9 mouse cellular contexts compared by ENCODE assay signal in the genomic region with DNA sequence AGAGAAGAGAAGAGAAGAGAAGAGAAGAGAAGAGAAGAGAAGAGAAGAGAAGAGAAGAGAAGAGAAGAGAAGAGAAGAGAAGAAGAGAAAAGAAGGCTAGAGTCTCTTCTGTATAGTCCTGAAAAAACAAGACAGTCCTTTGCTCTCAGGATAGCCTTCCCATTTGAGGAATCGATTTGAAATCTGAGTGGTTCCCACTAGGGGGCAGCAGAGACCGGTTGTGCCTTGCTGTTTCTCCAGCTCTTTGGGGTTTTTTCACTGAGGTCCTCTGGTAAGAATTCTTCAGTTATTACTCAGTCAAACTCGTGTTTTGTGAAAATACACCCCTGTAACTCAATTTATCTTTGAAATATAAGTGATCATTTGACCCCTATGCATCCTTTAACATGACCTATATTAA. TPM values are rescaled to one million over a fixed set of nuclear protein-coding genes. Genes with fewer than 3 reads are reported as not detected.
DNase-seq lines count a peak whose midpoint lies in the region; ATAC-seq lines count a peak whose summit lies in the region.
"Had no signal": no experiment of that assay in that cellular context is flagged by ENCODE, and none has a peak within 500 bp of the region (broad histone marks: within the 10 kb centered on the region; RNA-seq: fewer than 3 reads in every experiment).

No protein-coding gene starts in this region.

- 0 out of 2 replicates have a peak, but pooled peaks have one; percentile 29 for ATAC-seq in lung, embryonic 16.5 days (ENCODE audit: low read depth)

- H3K9ac ChIP-seq in lung, embryonic 16.5 days (ENCODE audit: low read length): no peak overlapping the region
- H3K9ac ChIP-seq: heart, embryonic 15.5 days had no signal

- H3K4me2 ChIP-seq in lung, embryonic 16.5 days (ENCODE audit: low read depth, low read length): no peak overlapping the region
- H3K4me2 ChIP-seq: heart, embryonic 15.5 days had no signal

- no peak overlapping the region for H3K27ac ChIP-seq in lung, embryonic 16.5 days (ENCODE audit: low read length)
- H3K27ac ChIP-seq: heart, embryonic 15.5 days had no signal

- DNase-seq in CD4-positive helper T cell, adult 2 months (ENCODE audit: low read depth, low spot score): peak; percentile 48
- DNase-seq in adipocyte (ENCODE audit: low spot score): peak; percentile 87
- DNase-seq in cerebellum, postnatal 4 days (ENCODE audit: low spot score in 2 of 2): peak; percentile 91 to 92
- DNase-seq in gastrocnemius, postnatal 10 days: peak; percentile 91
- DNase-seq in kidney, postnatal 4 days: peak; percentile 92 to 93
- peak; percentile 77 for DNase-seq in ovary, postnatal 10 days (ENCODE audit: low spot score)
- DNase-seq in thymus, postnatal 0 days (ENCODE audit: low spot score): peak; percentile 66

- whole genome bisulfite sequencing in lung, embryonic 16.5 days: 3% methylated on average over 3 of the region's 3 CpGs

- no peak overlapping the region for H3K4me3 ChIP-seq in lung, embryonic 16.5 days (ENCODE audit: low read length)
- H3K4me3 ChIP-seq: heart, embryonic 15.5 days had no signal

- H3K9me3 ChIP-seq in lung, embryonic 16.5 days (ENCODE audit: control insufficient read depth, low read length): no peaks in the 10 kb centered on the region
- H3K9me3 ChIP-seq: heart, embryonic 15.5 days had no signal

- H3K27me3 ChIP-seq in lung, embryonic 16.5 days (ENCODE audit: control insufficient read depth, insufficient read depth, low read depth, low read length): no peaks in the 10 kb centered on the region
- H3K27me3 ChIP-seq: heart, embryonic 15.5 days had no signal

- H3K36me3 ChIP-seq in lung, embryonic 16.5 days (ENCODE audit: control insufficient read depth, insufficient read depth, low read length): no peaks in the 10 kb centered on the region
- H3K36me3 ChIP-seq: heart, embryonic 15.5 days had no signal

- no peaks in the 10 kb centered on the region for H3K4me1 ChIP-seq in lung, embryonic 16.5 days (replicated peaks; ENCODE audit: control insufficient read depth, insufficient read depth, low read length)
- H3K4me1 ChIP-seq: heart, embryonic 15.5 days had no signal

RNA-seq across cellular contexts. Expression of a gene that starts 30.3 kb away (rescaled TPM):
- 10 to 100 TPM; 43.4 to 54.3 TPM for total RNA-seq in gastrocnemius, postnatal 10 days (2021)
- polyA plus RNA-seq in lung, embryonic 16.5 days (2015; fragmentation: Nextera tagmentation; extraction: Ambion mirVana): 118 and 132 TPM in 2 replicates
- polyA plus RNA-seq in thymus, postnatal 0 days (2015; fragmentation: Nextera tagmentation; extraction: Ambion mirVana): 67.5 and 72.9 TPM in 2 replicates

RNA-seq across cellular contexts. Expression of a gene that starts 30.5 kb away (rescaled TPM):
- total RNA-seq in gastrocnemius, postnatal 10 days (2021): 10 to 100 TPM in 1 of 2 experiments, 1 to 10 TPM in 1; 6.8 to 10.9 TPM
- 10.4 and 10.5 TPM in 2 replicates for polyA plus RNA-seq in lung, embryonic 16.5 days (2015; fragmentation: Nextera tagmentation; extraction: Ambion mirVana)
- polyA plus RNA-seq in thymus, postnatal 0 days (2015; fragmentation: Nextera tagmentation; extraction: Ambion mirVana): 4.5 and 5.6 TPM in 2 replicates
